Mouse (Mus musculus) stomach, postnatal 0 days (tissue): ENCODE measurements around the gene Dlg2. TPM values are rescaled to one million over a fixed set of nuclear protein-coding genes. Genes with fewer than 3 reads are reported as not detected.

Experiments used
- ATAC-seq: fragments of 200-750 bp; cut with Nextera tagmentation; 2 replicates; pipeline ENCODE4 v1.8.0; 2017; ENCODE audit not compliant: low FRiP score, low TSS enrichment
- DNase-seq: peaks from one replicate; pipeline ENCODE4 v3.0.0-alpha.2; 2016; ENCODE audit warnings: low spot score
- H3K27ac ChIP-seq: fragments of 300-500 bp; sonication (generic); replicated peaks from 2 replicates; pipeline ENCODE4 v1.5.1; 2014; ENCODE audit warnings: mild to moderate bottlenecking, control low read depth
- H3K27me3 ChIP-seq: fragments of 300-500 bp; sonication (generic); 2 replicates; pipeline ENCODE4 v1.6.1; 2014; ENCODE audit warnings: low read length; ENCODE audit not compliant: control insufficient read depth, insufficient read depth
- H3K36me3 ChIP-seq: fragments of 300-500 bp; sonication (generic); 2 replicates; pipeline ENCODE4 v1.6.1; 2014; ENCODE audit warnings: low read length, mixed read lengths; ENCODE audit not compliant: control insufficient read depth, insufficient read depth
- H3K4me1 ChIP-seq: fragments of 300-500 bp; sonication (generic); replicated peaks from 2 replicates; pipeline ENCODE4 v1.6.1; 2014; ENCODE audit warnings: antibody characterized with exemption; ENCODE audit not compliant: control insufficient read depth, insufficient read depth
- H3K4me2 ChIP-seq: fragments of 300-500 bp; sonication (generic); replicated peaks from 2 replicates; pipeline ENCODE4 v1.6.1; 2014; ENCODE audit warnings: low read depth, mild to moderate bottlenecking, control low read depth, moderate library complexity
- H3K4me3 ChIP-seq: fragments of 300-500 bp; sonication (generic); 2 replicates; pipeline ENCODE4 v1.5.1; 2014; ENCODE audit warnings: low read depth, low read length, control low read depth
- H3K9ac ChIP-seq: fragments of 300-500 bp; sonication (generic); 2 replicates; pipeline ENCODE4 v1.6.1; 2014; ENCODE audit warnings: mild to moderate bottlenecking, low read length, control low read depth, mixed read lengths
- H3K9me3 ChIP-seq: fragments of 300-500 bp; sonication (generic); 2 replicates; pipeline ENCODE4 v1.6.1; 2016; ENCODE audit warnings: low read length; ENCODE audit not compliant: control insufficient read depth
- CTCF ChIP-seq: IDR thresholded peaks from 2 replicates; pipeline ENCODE4 v1.5.1; 2016; ENCODE audit warnings: antibody characterized with exemption, low read depth, mild to moderate bottlenecking, moderate library complexity
- EP300 ChIP-seq: optimal IDR thresholded peaks from 2 replicates; pipeline ENCODE3; 2016; ENCODE audit warnings: antibody characterized with exemption
- WGBS: fragments of 180-500 bp; shearing (Covaris S2); extraction: QIAGEN DNeasy Blood & Tissue Kit; methylation state at CpG from one replicate; pipeline ENCODE4 v1.1.7; 2014; 5-methylcytosine and 5-hydroxymethylcytosine counted together
- polyA plus RNA-seq: library from polyadenylated mRNA; unstranded; fragments of >200 nt; fragmentation: Nextera tagmentation; extraction: Ambion mirVana; gene quantifications from 2 replicates; pipeline ENCODE4 v1.2.1, GENCODE M21; 2015

The Dlg2 gene
- polyA plus RNA-seq, 1 experiment from 2014 or later, result 12.8 TPM

GRCm38 (mm10) chr7:90887007-90887720, 410.7 kb downstream of the Dlg2 start:
- no peak overlapping the region for H3K9ac ChIP-seq
- H3K36me3 ChIP-seq, result no peaks in the 10 kb centered on the region
- H3K4me2 ChIP-seq, result peak overlapping the region; percentile 33
- WGBS, result 1% methylated on average over 21 of the region's 21 CpGs
- ATAC-seq (no peak), DNase-seq (peak; percentile 14)
- H3K4me1 ChIP-seq, result no peaks in the 10 kb centered on the region
- H3K4me3 ChIP-seq, result peak overlapping the region; percentile 10; the same call in 1 of the 2 replicates
- H3K9me3 ChIP-seq, result no peaks in the 10 kb centered on the region
- H3K27ac ChIP-seq, result no peak overlapping the region
- H3K27me3 ChIP-seq, result no peaks in the 10 kb centered on the region
- TF ChIP-seq EP300 (no peak), CTCF (no peak)

- WGBS, result 64% methylated on average over 4 of the region's 4 CpGs
Observed at GRCm38 (mm10) chr7:90927441-90927840, 451.0 kb downstream of the Dlg2 start.

GRCm38 (mm10) chr7:90940726-90941125, 464.3 kb downstream of the Dlg2 start:
- DNase-seq, result no peak
- Histone ChIP-seq H3K27ac (no peak overlapping the region), H3K27me3 (no peaks in the 10 kb centered on the region), H3K4me2 (no peak overlapping the region), H3K4me3 (no peak overlapping the region), H3K4me1 (no peaks in the 10 kb centered on the region), H3K9ac (no peak overlapping the region), H3K9me3 (no peaks in the 10 kb centered on the region), H3K36me3 (no peaks in the 10 kb centered on the region)
- WGBS, result 86% methylated on average over 5 of the region's 5 CpGs
- TF ChIP-seq CTCF, result no peak
- TF ChIP-seq EP300, result no peak
- no peak for ATAC-seq

More at GRCm38 (mm10) chr7:90927441-90927840, 451.0 kb downstream of the Dlg2 start:
- Histone ChIP-seq H3K4me3 (no peak overlapping the region), H3K9ac (no peak overlapping the region), H3K9me3 (no peaks in the 10 kb centered on the region), H3K4me2 (no peak overlapping the region), H3K36me3 (no peaks in the 10 kb centered on the region), H3K4me1 (no peaks in the 10 kb centered on the region), H3K27me3 (no peaks in the 10 kb centered on the region), H3K27ac (no peak overlapping the region)
- DNase-seq, result no peak
- ATAC-seq, result no peak
- no peak for TF ChIP-seq EP300
- no peak for TF ChIP-seq CTCF

- no peaks in the 10 kb centered on the region for H3K9me3 ChIP-seq
- no peaks in the 10 kb centered on the region for H3K27me3 ChIP-seq
- no peaks in the 10 kb centered on the region for H3K4me1 ChIP-seq
- 54% methylated on average over 8 of the region's 8 CpGs for WGBS
- DNase-seq (no peak), ATAC-seq (no peak)
- H3K27ac ChIP-seq, result no peak overlapping the region
- TF ChIP-seq CTCF (no peak), EP300 (no peak)
- no peak overlapping the region for H3K9ac ChIP-seq
- H3K36me3 ChIP-seq, result no peaks in the 10 kb centered on the region
- no peak overlapping the region for H3K4me2 ChIP-seq
- no peak overlapping the region for H3K4me3 ChIP-seq
Observed at GRCm38 (mm10) chr7:90947073-90947472, 470.6 kb downstream of the Dlg2 start.

GRCm38 (mm10) chr7:90949212-90949611, 472.7 kb downstream of the Dlg2 start:
- Histone ChIP-seq H3K4me2 (no peak overlapping the region), H3K9ac (no peak overlapping the region), H3K27me3 (no peaks in the 10 kb centered on the region), H3K36me3 (no peaks in the 10 kb centered on the region), H3K9me3 (no peaks in the 10 kb centered on the region), H3K27ac (no peak overlapping the region), H3K4me1 (no peaks in the 10 kb centered on the region), H3K4me3 (no peak overlapping the region)
- ATAC-seq (no peak), DNase-seq (no peak)
- TF ChIP-seq EP300 (no peak), CTCF (no peak)
- 88% methylated on average over 5 of the region's 5 CpGs for WGBS

GRCm38 (mm10) chr7:90977241-90977640, 500.8 kb downstream of the Dlg2 start:
- DNase-seq, result no peak
- H3K27ac ChIP-seq, result no peak overlapping the region
- no peak overlapping the region for H3K4me2 ChIP-seq
- no peak for ATAC-seq
- no peaks in the 10 kb centered on the region for H3K27me3 ChIP-seq
- H3K36me3 ChIP-seq, result no peaks in the 10 kb centered on the region
- no peak overlapping the region for H3K4me3 ChIP-seq
- no peaks in the 10 kb centered on the region for H3K4me1 ChIP-seq
- no peaks in the 10 kb centered on the region for H3K9me3 ChIP-seq
- TF ChIP-seq EP300, result no peak
- peak; percentile 12; the same call in 1 of the 2 replicates for TF ChIP-seq CTCF
- no peak overlapping the region for H3K9ac ChIP-seq
